Mouse (Mus musculus) intestine, embryonic 15.5 days (tissue): ENCODE results near the gene Agmo. TPM values are rescaled to one million over a fixed set of nuclear protein-coding genes. Genes with fewer than 3 reads are reported as not detected.

Experiments
- ATAC-seq: fragments of 200-750 bp; cut with Nextera tagmentation; 2 replicates; pipeline ENCODE4 v1.8.0; 2017; ENCODE audit warnings: moderate TSS enrichment, moderate library complexity
- H3K27ac ChIP-seq: fragments of 300-500 bp; sonication (generic); 2 replicates; pipeline ENCODE4 v1.5.1; 2015; ENCODE audit warnings: mild to moderate bottlenecking, inconsistent platforms
- H3K27me3 ChIP-seq: fragments of 300-500 bp; sonication (generic); replicated peaks from 2 replicates; pipeline ENCODE4 v1.6.1; 2015; ENCODE audit warnings: inconsistent platforms
- H3K36me3 ChIP-seq: fragments of 300-500 bp; sonication (generic); 2 replicates; pipeline ENCODE4 v1.6.1; 2015; ENCODE audit warnings: inconsistent platforms
- H3K4me1 ChIP-seq: fragments of 300-500 bp; sonication (generic); replicated peaks from 2 replicates; pipeline ENCODE4 v1.6.1; 2015; ENCODE audit warnings: inconsistent platforms
- H3K4me2 ChIP-seq: fragments of 300-500 bp; sonication (generic); replicated peaks from 2 replicates; pipeline ENCODE4 v1.6.1; 2015; ENCODE audit warnings: mild to moderate bottlenecking, inconsistent platforms
- H3K4me3 ChIP-seq: fragments of 300-500 bp; sonication (generic); replicated peaks from 2 replicates; pipeline ENCODE4 v1.5.1; 2015; ENCODE audit warnings: inconsistent platforms
- H3K9ac ChIP-seq: fragments of 300-500 bp; sonication (generic); 2 replicates; pipeline ENCODE4 v1.6.1; 2015; ENCODE audit warnings: inconsistent platforms
- H3K9me3 ChIP-seq: fragments of 300-500 bp; sonication (generic); 2 replicates; pipeline ENCODE4 v1.6.1; 2016; ENCODE audit warnings: inconsistent platforms
- WGBS: fragments of 180-500 bp; shearing (Covaris S2); methylation state at CpG from one replicate; pipeline ENCODE4 v1.1.7; 2015; 5-methylcytosine and 5-hydroxymethylcytosine counted together
- polyA plus RNA-seq: library from polyadenylated mRNA; unstranded; fragments of >200 nt; fragmentation: Nextera tagmentation; extraction: Ambion mirVana; gene quantifications from 2 replicates; pipeline ENCODE4 v1.2.1, GENCODE M21; 2015

The Agmo gene
- polyA plus RNA-seq, 1 experiment from 2014 or later, result 2.2 TPM

GRCm38 (mm10) chr12:37445255-37445654, 203.8 kb downstream of the Agmo start:
- no peak overlapping the region for H3K4me2 ChIP-seq
- H3K4me3 ChIP-seq, result no peak overlapping the region
- ATAC-seq, result no peak

GRCm38 (mm10) chr12:37449597-37449996, 208.2 kb downstream of the Agmo start:
- WGBS, result 52% methylated on average over 2 of the region's 2 CpGs
- no peaks in the 10 kb centered on the region for H3K9me3 ChIP-seq

More at GRCm38 (mm10) chr12:37445255-37445654, 203.8 kb downstream of the Agmo start:
- Histone ChIP-seq H3K27ac (no peak overlapping the region), H3K9me3 (no peaks in the 10 kb centered on the region), H3K4me1 (no peaks in the 10 kb centered on the region), H3K36me3 (no peaks in the 10 kb centered on the region), H3K9ac (no peak overlapping the region), H3K27me3 (no peaks in the 10 kb centered on the region)
- WGBS, result 88% methylated on average over 9 of the region's 9 CpGs

GRCm38 (mm10) chr12:37450366-37451156, 209.1 kb downstream of the Agmo start:
- Histone ChIP-seq H3K4me1 (no peaks in the 10 kb centered on the region), H3K4me3 (no peak overlapping the region), H3K4me2 (no peak overlapping the region), H3K27me3 (no peaks in the 10 kb centered on the region), H3K36me3 (no peaks in the 10 kb centered on the region), H3K9ac (no peak overlapping the region), H3K27ac (no peak overlapping the region), H3K9me3 (no peaks in the 10 kb centered on the region)
- 16% methylated on average over 6 of the region's 6 CpGs for WGBS
- ATAC-seq, result no peak

More at GRCm38 (mm10) chr12:37449597-37449996, 208.2 kb downstream of the Agmo start:
- H3K4me2 ChIP-seq, result no peak overlapping the region
- H3K4me1 ChIP-seq, result no peaks in the 10 kb centered on the region
- no peak for ATAC-seq
- no peaks in the 10 kb centered on the region for H3K36me3 ChIP-seq
- no peaks in the 10 kb centered on the region for H3K27me3 ChIP-seq
- H3K9ac ChIP-seq, result no peak overlapping the region
- H3K4me3 ChIP-seq, result no peak overlapping the region
- H3K27ac ChIP-seq, result no peak overlapping the region

GRCm38 (mm10) chr12:37471631-37472030, 230.2 kb downstream of the Agmo start:
- no peaks in the 10 kb centered on the region for H3K27me3 ChIP-seq
- no peaks in the 10 kb centered on the region for H3K36me3 ChIP-seq
- no peaks in the 10 kb centered on the region for H3K9me3 ChIP-seq
- no peak overlapping the region for H3K27ac ChIP-seq
- 59% methylated on average over 5 of the region's 5 CpGs for WGBS
- H3K4me1 ChIP-seq, result no peaks in the 10 kb centered on the region
- H3K4me2 ChIP-seq, result no peak overlapping the region
- H3K4me3 ChIP-seq, result no peak overlapping the region
- no peak overlapping the region for H3K9ac ChIP-seq
- no peak for ATAC-seq

- H3K9ac ChIP-seq, result no peak overlapping the region
- no peak for ATAC-seq
- no peaks in the 10 kb centered on the region for H3K27me3 ChIP-seq
- no peaks in the 10 kb centered on the region for H3K36me3 ChIP-seq
- 75% methylated on average over 2 of the region's 2 CpGs for WGBS
- no peak overlapping the region for H3K27ac ChIP-seq
- H3K9me3 ChIP-seq, result no peaks in the 10 kb centered on the region
- no peak overlapping the region for H3K4me3 ChIP-seq
- no peaks in the 10 kb centered on the region for H3K4me1 ChIP-seq
- no peak overlapping the region for H3K4me2 ChIP-seq
Measured at GRCm38 (mm10) chr12:37476849-37477248, 235.4 kb downstream of the Agmo start.

- WGBS, result 79% methylated on average over 3 of the region's 3 CpGs
- no peak for ATAC-seq
- Histone ChIP-seq H3K36me3 (no peaks in the 10 kb centered on the region), H3K9me3 (no peaks in the 10 kb centered on the region), H3K4me1 (no peaks in the 10 kb centered on the region), H3K27me3 (no peaks in the 10 kb centered on the region), H3K27ac (no peak overlapping the region), H3K4me3 (no peak overlapping the region), H3K9ac (no peak overlapping the region), H3K4me2 (no peak overlapping the region)
Measured at GRCm38 (mm10) chr12:37487991-37488390, 246.6 kb downstream of the Agmo start.

- Histone ChIP-seq H3K9ac (no peak overlapping the region), H3K4me3 (no peak overlapping the region), H3K9me3 (no peaks in the 10 kb centered on the region), H3K27ac (no peak overlapping the region), H3K36me3 (no peaks in the 10 kb centered on the region), H3K27me3 (no peaks in the 10 kb centered on the region), H3K4me2 (no peak overlapping the region), H3K4me1 (no peaks in the 10 kb centered on the region)
- ATAC-seq, result no peak
- WGBS, result 57% methylated on average over 3 of the region's 3 CpGs
Measured at GRCm38 (mm10) chr12:37498871-37499270, 257.4 kb downstream of the Agmo start.

GRCm38 (mm10) chr12:37507406-37507805, 266.0 kb downstream of the Agmo start:
- no peak overlapping the region for H3K4me3 ChIP-seq
- no peak overlapping the region for H3K27ac ChIP-seq
- WGBS, result 65% methylated on average over 1 of the region's 1 CpGs
- H3K27me3 ChIP-seq, result no peaks in the 10 kb centered on the region
- no peaks in the 10 kb centered on the region for H3K4me1 ChIP-seq
- H3K4me2 ChIP-seq, result no peak overlapping the region
- H3K9me3 ChIP-seq, result no peaks in the 10 kb centered on the region
- no peak for ATAC-seq
- H3K36me3 ChIP-seq, result no peaks in the 10 kb centered on the region
- H3K9ac ChIP-seq, result no peak overlapping the region

- Histone ChIP-seq H3K27ac (no peak overlapping the region), H3K4me2 (no peak overlapping the region), H3K27me3 (no peaks in the 10 kb centered on the region), H3K4me1 (no peaks in the 10 kb centered on the region), H3K9me3 (no peaks in the 10 kb centered on the region), H3K9ac (no peak overlapping the region), H3K4me3 (no peak overlapping the region), H3K36me3 (no peaks in the 10 kb centered on the region)
- no peak for ATAC-seq
- 85% methylated on average over 2 of the region's 2 CpGs for WGBS
Measured at GRCm38 (mm10) chr12:37507826-37508225, 266.4 kb downstream of the Agmo start.

- no peaks in the 10 kb centered on the region for H3K27me3 ChIP-seq
- H3K4me1 ChIP-seq, result no peaks in the 10 kb centered on the region
- no peak for ATAC-seq
- H3K4me3 ChIP-seq, result no peak overlapping the region
- no peaks in the 10 kb centered on the region for H3K9me3 ChIP-seq
- H3K4me2 ChIP-seq, result no peak overlapping the region
- H3K36me3 ChIP-seq, result no peaks in the 10 kb centered on the region
- no peak overlapping the region for H3K9ac ChIP-seq
- WGBS, result 44% methylated on average over 1 of the region's 1 CpGs
- no peak overlapping the region for H3K27ac ChIP-seq
Measured at GRCm38 (mm10) chr12:37521772-37522171, 280.3 kb downstream of the Agmo start.

- H3K36me3 ChIP-seq, result no peaks in the 10 kb centered on the region
- no peak overlapping the region for H3K27ac ChIP-seq
- H3K27me3 ChIP-seq, result no peaks in the 10 kb centered on the region
- H3K9ac ChIP-seq, result no peak overlapping the region
- no peaks in the 10 kb centered on the region for H3K9me3 ChIP-seq
- WGBS, result 83% methylated on average over 3 of the region's 3 CpGs
- ATAC-seq, result no peak
- H3K4me3 ChIP-seq, result no peak overlapping the region
- no peak overlapping the region for H3K4me2 ChIP-seq
- no peaks in the 10 kb centered on the region for H3K4me1 ChIP-seq
Measured at GRCm38 (mm10) chr12:37524662-37525061, 283.2 kb downstream of the Agmo start.

GRCm38 (mm10) chr12:37540994-37541393, 299.6 kb downstream of the Agmo start:
- H3K9ac ChIP-seq, result no peak overlapping the region
- H3K4me1 ChIP-seq, result no peaks in the 10 kb centered on the region
- H3K36me3 ChIP-seq, result no peaks in the 10 kb centered on the region
- no peaks in the 10 kb centered on the region for H3K27me3 ChIP-seq
- H3K4me3 ChIP-seq, result no peak overlapping the region
- H3K9me3 ChIP-seq, result no peaks in the 10 kb centered on the region
- H3K4me2 ChIP-seq, result no peak overlapping the region
- ATAC-seq, result no peak
- 41% methylated on average over 1 of the region's 1 CpGs for WGBS
- no peak overlapping the region for H3K27ac ChIP-seq

- no peak overlapping the region for H3K27ac ChIP-seq
- H3K27me3 ChIP-seq, result no peaks in the 10 kb centered on the region
- H3K9me3 ChIP-seq, result no peaks in the 10 kb centered on the region
- no peaks in the 10 kb centered on the region for H3K4me1 ChIP-seq
- no peaks in the 10 kb centered on the region for H3K36me3 ChIP-seq
- no peak overlapping the region for H3K4me3 ChIP-seq
- WGBS, result 52% methylated on average over 1 of the region's 1 CpGs
- no peak overlapping the region for H3K4me2 ChIP-seq
- no peak overlapping the region for H3K9ac ChIP-seq
- no peak for ATAC-seq
Measured at GRCm38 (mm10) chr12:37558284-37558683, 316.8 kb downstream of the Agmo start.
